Mouse (Mus musculus): ENCODE data around the gene Mmachc. TPM values are rescaled to one million over a fixed set of nuclear protein-coding genes. Genes with fewer than 3 reads are reported as not detected.
A peak's percentile ranks its signal among the peaks of the same experiment; 100 is the strongest.

Gene Mmachc
- polyA plus RNA-seq, 1 experiment from 2014 or later, result 20.7 TPM

DNA sequence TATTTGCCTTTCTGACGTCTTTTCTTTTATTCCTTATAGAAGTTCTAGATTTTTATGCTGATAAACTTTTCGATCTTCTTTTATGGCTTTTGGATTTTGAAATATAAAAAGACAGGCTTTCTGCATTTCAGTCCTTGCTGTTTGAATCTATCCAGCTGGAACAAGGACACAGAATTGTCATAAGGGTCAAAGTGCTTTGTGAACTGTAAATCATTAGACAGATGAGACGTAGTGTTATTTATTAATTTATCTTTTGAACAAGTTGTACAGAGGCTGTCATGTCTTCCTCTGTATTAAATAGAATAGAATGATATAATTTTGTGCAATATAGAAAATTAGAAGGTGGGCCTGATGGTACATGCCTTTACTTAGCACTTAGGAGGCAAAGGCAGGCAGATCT lies 19.2 kb upstream of the Mmachc start:
- Histone ChIP-seq H3K9ac (no peak overlapping the region), H3K27ac (ENCODE audit: low read depth) (no peak overlapping the region), H3K4me2 (no peak overlapping the region), H3K36me3 (ENCODE audit: insufficient read depth) (no peaks in the 10 kb centered on the region), H3K9me3 (ENCODE audit: low read depth, low read length) (no peaks in the 10 kb centered on the region), H3K4me1 (ENCODE audit: insufficient read depth) (no peaks in the 10 kb centered on the region), H3K27me3 (ENCODE audit: insufficient read depth, low read length) (no peaks in the 10 kb centered on the region), H3K4me3 (ENCODE audit: low read depth, low read length) (no peak overlapping the region)
- 65% methylated on average over 3 of the region's 3 CpGs for WGBS
- DNase-seq (no peak), ATAC-seq (ENCODE audit: insufficient read depth) (no peak)
- TF ChIP-seq CTCF (IDR thresholded peaks at IDR 0.05; ENCODE audit: low read depth), result no peak

DNA sequence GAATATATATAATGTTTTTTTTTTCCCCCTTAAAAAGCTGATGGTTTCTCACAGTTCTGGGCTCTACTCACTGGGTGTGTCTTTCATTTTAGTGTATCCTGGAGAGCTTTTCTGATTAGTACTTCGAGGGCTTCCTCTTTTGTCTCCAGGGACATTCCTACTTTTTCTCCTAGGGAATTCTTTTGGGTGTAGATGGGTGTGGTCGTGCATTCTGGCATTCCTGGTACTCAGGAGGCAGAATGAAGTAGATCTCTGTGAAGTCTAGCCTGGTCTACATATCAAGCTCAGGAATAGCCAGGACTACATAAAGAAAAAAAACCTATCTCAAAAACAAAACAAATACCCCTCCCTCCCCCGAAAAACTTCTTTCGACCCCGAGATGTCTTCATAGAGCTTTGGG lies 17.2 kb upstream of the Mmachc start:
- no peaks in the 10 kb centered on the region for H3K27me3 ChIP-seq (ENCODE audit: insufficient read depth, low read length)

DNA sequence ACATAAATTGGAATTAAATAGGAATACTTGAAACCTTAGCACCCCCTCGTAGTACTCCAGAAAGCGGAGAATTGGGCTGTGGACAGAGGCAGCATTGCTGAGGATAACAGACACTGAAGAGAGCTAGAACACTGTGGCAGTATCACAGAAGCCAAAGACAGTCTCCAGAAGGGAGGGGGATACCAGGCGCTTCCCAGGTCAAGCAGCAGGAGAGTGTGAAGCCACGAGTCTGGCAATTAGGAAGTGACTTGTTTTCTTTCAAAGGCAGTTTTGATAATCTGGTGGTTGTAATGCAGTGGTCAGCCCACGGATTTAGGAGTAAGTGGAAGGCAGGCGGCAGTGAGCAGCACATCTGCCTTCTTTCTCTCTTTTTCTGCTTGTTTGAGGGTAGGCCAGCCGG lies 14.0 kb upstream of the Mmachc start:
- no peaks in the 10 kb centered on the region for H3K27me3 ChIP-seq (ENCODE audit: insufficient read depth, low read length)
- H3K36me3 ChIP-seq (ENCODE audit: insufficient read depth), result no peaks in the 10 kb centered on the region
- no peak for DNase-seq
- WGBS, result 42% methylated on average over 7 of the region's 7 CpGs
- H3K9ac ChIP-seq, result no peak overlapping the region
- no peak for ATAC-seq (ENCODE audit: insufficient read depth)
- H3K9me3 ChIP-seq (ENCODE audit: low read depth, low read length), result no peaks in the 10 kb centered on the region
- H3K4me1 ChIP-seq (ENCODE audit: insufficient read depth), result no peaks in the 10 kb centered on the region
- no peak overlapping the region for H3K27ac ChIP-seq (ENCODE audit: low read depth)
- H3K4me3 ChIP-seq (ENCODE audit: low read depth, low read length), result no peak overlapping the region; the same call in 1 of the 2 replicates
- TF ChIP-seq CTCF (IDR thresholded peaks at IDR 0.05; ENCODE audit: low read depth), result no peak
- H3K4me2 ChIP-seq, result peak overlapping the region; percentile 81

More for the DNA sequence above, 17.2 kb upstream of the Mmachc start:
- no peak overlapping the region for H3K4me3 ChIP-seq (ENCODE audit: low read depth, low read length)
- H3K4me2 ChIP-seq, result no peak overlapping the region
- 75% methylated on average over 5 of the region's 5 CpGs for WGBS
- H3K9me3 ChIP-seq (ENCODE audit: low read depth, low read length), result no peaks in the 10 kb centered on the region
- DNase-seq (no peak), ATAC-seq (ENCODE audit: insufficient read depth) (no peak)
- TF ChIP-seq CTCF (IDR thresholded peaks at IDR 0.05; ENCODE audit: low read depth), result no peak
- H3K36me3 ChIP-seq (ENCODE audit: insufficient read depth), result no peaks in the 10 kb centered on the region
- no peaks in the 10 kb centered on the region for H3K4me1 ChIP-seq (ENCODE audit: insufficient read depth)
- H3K27ac ChIP-seq (ENCODE audit: low read depth), result no peak overlapping the region
- H3K9ac ChIP-seq, result no peak overlapping the region

DNA sequence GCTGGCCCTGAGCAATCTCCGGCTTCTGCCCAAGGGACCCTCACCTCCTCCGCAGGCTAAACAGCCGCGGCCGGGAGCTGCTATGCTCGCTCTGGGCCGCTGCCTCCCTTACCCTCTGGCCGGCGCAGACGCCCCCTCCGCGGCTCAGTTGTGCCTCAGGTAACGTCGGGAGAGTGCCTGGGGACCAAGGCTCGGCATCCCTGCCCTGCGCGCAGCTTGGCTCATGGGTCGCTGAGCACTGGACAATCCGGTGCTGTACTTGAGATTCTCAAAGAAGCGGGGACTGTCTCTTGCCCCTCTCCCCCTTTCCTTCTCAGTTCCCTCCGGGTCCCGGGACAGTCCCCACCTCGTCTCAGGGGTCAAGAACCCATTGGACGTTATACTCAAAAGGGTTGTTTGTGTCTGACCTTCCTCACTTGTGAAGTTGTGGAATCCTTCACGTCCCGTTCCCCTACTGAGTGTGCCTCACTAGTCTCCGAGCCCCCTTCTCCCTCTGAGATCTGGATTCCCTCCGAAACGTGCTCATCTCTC lies 13.0 kb upstream of the Mmachc start:
- ATAC-seq (ENCODE audit: insufficient read depth), result no peak
- peak overlapping the region; percentile 78 for H3K4me3 ChIP-seq (ENCODE audit: low read depth, low read length)
- peak overlapping the region; percentile 81 for H3K4me2 ChIP-seq
- no peaks in the 10 kb centered on the region for H3K9me3 ChIP-seq (ENCODE audit: low read depth, low read length)
- H3K27me3 ChIP-seq (ENCODE audit: insufficient read depth, low read length), result no peaks in the 10 kb centered on the region
- DNase-seq, result no peak
- peak overlapping the region; percentile 75 for H3K9ac ChIP-seq
- TF ChIP-seq CTCF (IDR thresholded peaks at IDR 0.05; ENCODE audit: low read depth), result no peak
- no peaks in the 10 kb centered on the region for H3K4me1 ChIP-seq (ENCODE audit: insufficient read depth)
- no peaks in the 10 kb centered on the region for H3K36me3 ChIP-seq (ENCODE audit: insufficient read depth)
- peak overlapping the region; percentile 68 for H3K27ac ChIP-seq (ENCODE audit: low read depth)
- under 1% methylated on average over 29 of the region's 29 CpGs for WGBS

DNA sequence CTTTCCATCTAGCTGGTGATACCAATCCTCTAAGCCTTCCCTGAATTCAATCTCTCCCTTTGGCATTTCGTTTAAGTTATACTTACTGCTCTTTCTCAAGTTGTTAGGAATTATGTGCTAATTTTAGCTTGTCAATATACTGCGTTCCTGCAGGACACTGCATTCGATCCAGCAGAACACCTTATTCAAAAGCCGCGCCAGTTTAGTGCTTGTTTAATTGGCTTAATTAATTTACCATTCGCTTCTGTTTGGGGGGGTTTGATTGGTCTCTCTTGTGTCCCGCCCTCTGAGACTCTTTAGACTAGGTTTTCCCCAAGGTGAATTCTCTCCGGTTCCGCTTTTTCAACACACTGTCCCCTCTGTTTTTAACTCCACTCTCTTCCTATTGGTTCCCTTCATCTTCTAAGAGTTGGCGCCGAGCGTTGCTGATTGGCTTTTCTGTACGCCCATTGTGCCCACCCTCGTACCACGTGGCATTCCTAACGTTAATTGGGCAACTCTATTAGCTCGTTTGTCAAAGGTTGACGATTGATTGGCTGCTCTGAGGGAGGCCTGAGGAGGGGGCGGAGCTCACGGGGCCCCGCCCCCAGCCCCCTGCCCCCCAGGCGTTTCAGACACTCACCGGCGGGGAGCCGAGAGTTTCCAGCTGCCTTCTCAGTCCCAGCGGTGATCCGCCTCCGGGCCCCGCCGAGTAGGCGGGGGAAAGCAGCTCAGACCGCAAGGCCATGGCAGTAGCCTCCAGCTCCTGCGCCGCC lies 12.3 kb upstream of the Mmachc start, which contains the start of gene Tesk2:
Gene Tesk2 (plus strand): TSS at position 606 of the 755 bp plus-strand sequence.
- ATAC-seq (ENCODE audit: insufficient read depth) (peak; percentile 97), DNase-seq (peak; percentile 99)
- peak within 1 kb of the TSS; percentile 68 for H3K27ac ChIP-seq (ENCODE audit: low read depth)
- H3K36me3 ChIP-seq (ENCODE audit: insufficient read depth), result 0 out of 2 replicates have a peak, but pooled peaks cover 2% of the 10 kb centered on the region
- TF ChIP-seq CTCF (IDR thresholded peaks at IDR 0.05; ENCODE audit: low read depth), result no peak
- peak within 1 kb of the TSS; percentile 78 for H3K4me3 ChIP-seq (ENCODE audit: low read depth, low read length)
- H3K4me2 ChIP-seq, result peak within 1 kb of the TSS; percentile 81
- WGBS, result under 1% methylated on average over 34 of the region's 34 CpGs
- H3K9ac ChIP-seq, result peak within 1 kb of the TSS; percentile 75
- H3K4me1 ChIP-seq (ENCODE audit: insufficient read depth), result no peaks in the 10 kb centered on the region
- no peaks in the 10 kb centered on the region for H3K9me3 ChIP-seq (ENCODE audit: low read depth, low read length)
- H3K27me3 ChIP-seq (ENCODE audit: insufficient read depth, low read length), result no peaks in the 10 kb centered on the region

DNA sequence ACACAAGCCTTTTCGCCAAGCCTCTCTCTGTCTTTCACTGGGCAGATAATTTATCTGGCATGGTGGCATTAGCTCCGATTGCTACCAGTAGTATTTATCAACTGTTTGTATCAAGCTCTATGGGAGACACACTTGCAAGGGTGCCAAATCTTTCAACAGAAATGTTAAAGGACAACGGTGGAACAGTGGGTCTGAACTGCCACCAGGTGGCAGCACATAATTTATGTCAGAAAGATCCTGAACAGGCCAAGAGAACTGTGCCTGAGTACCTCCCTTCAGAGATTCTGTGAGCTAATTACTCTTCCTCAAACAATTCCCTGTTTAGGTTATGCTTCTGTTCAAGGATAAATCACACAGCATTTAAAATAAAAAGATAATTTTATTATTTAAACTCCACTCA lies 11.2 kb upstream of the Mmachc start:
- H3K4me3 ChIP-seq (ENCODE audit: low read depth, low read length), result no peak overlapping the region
- H3K9me3 ChIP-seq (ENCODE audit: low read depth, low read length), result no peaks in the 10 kb centered on the region
- 15% methylated on average over 3 of the region's 3 CpGs for WGBS
- H3K9ac ChIP-seq, result no peak overlapping the region
- H3K4me1 ChIP-seq (ENCODE audit: insufficient read depth), result no peaks in the 10 kb centered on the region
- H3K27me3 ChIP-seq (ENCODE audit: insufficient read depth, low read length), result no peaks in the 10 kb centered on the region
- DNase-seq, result peak; percentile 93
- H3K36me3 ChIP-seq (ENCODE audit: insufficient read depth), result peaks cover 11% of the 10 kb centered on the region; the same call in 1 of the 2 replicates
- no peak for ATAC-seq (ENCODE audit: insufficient read depth)
- H3K27ac ChIP-seq (ENCODE audit: low read depth), result no peak overlapping the region
- no peak overlapping the region for H3K4me2 ChIP-seq
- TF ChIP-seq CTCF (IDR thresholded peaks at IDR 0.05; ENCODE audit: low read depth), result peak; percentile 77

DNA sequence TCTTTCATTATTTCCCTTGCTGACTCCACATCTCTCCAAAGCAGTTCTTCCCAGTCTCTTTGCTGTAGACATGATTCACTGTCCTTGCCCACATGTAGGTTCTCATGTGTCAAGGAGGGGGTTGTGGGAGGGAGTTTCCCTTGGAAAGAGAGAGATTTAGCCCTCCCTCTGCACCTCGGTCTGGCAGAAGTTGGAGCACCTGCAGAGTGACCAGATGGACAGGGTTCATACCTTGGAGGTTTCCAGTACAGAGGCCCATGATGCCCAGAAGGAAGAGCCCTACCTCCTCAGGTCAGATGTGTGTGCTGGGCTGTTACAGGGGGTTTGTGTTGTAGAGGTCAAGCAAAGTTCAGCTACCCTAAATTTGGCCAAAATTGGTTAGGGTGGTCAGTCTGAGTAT lies 4.3 kb upstream of the Mmachc start:
- no peaks in the 10 kb centered on the region for H3K9me3 ChIP-seq (ENCODE audit: low read depth, low read length)
- H3K4me1 ChIP-seq (ENCODE audit: insufficient read depth), result no peaks in the 10 kb centered on the region
- peaks cover 15% of the 10 kb centered on the region; the same call in 1 of the 2 replicates for H3K36me3 ChIP-seq (ENCODE audit: insufficient read depth)
- H3K4me3 ChIP-seq (ENCODE audit: low read depth, low read length), result no peak overlapping the region
- 66% methylated on average over 1 of the region's 1 CpGs for WGBS
- ATAC-seq (ENCODE audit: insufficient read depth), result no peak
- H3K4me2 ChIP-seq, result no peak overlapping the region
- no peak overlapping the region for H3K27ac ChIP-seq (ENCODE audit: low read depth)
- no peak for DNase-seq
- no peak for TF ChIP-seq CTCF (IDR thresholded peaks at IDR 0.05; ENCODE audit: low read depth)
- no peaks in the 10 kb centered on the region for H3K27me3 ChIP-seq (ENCODE audit: insufficient read depth, low read length)
- H3K9ac ChIP-seq, result no peak overlapping the region
